Mouse (Mus musculus) macrophage (primary cell): ENCODE measurements around the gene Dennd1b. TPM values are rescaled to one million over a fixed set of nuclear protein-coding genes. Genes with fewer than 3 reads are reported as not detected.

Source experiments
- H3K27ac ChIP-seq: fragments of 350-480 bp; formaldehyde crosslinking; 2 replicates; pipeline ENCODE4 v1.9.0; 2021
- H3K36me3 ChIP-seq: fragments of 350-480 bp; formaldehyde crosslinking; 2 replicates; pipeline ENCODE4 v1.9.0; 2021; ENCODE audit errors: inconsistent target
- H3K4me3 ChIP-seq: fragments of 350-480 bp; formaldehyde crosslinking; 2 replicates; pipeline ENCODE4 v1.9.0; 2021; ENCODE audit errors: inconsistent target
- H3K79me2 ChIP-seq: fragments of 350-480 bp; formaldehyde crosslinking; 2 replicates; pipeline ENCODE4 v1.9.0; 2021; ENCODE audit errors: inconsistent target
- WGBS: methylation state at CpG from one replicate; pipeline ENCODE4 v1.1.7; 2026; ENCODE audit warnings: inconsistent platforms; ENCODE audit not compliant: missing documents; 5-methylcytosine and 5-hydroxymethylcytosine counted together
- polyA plus RNA-seq: library from polyadenylated mRNA; stranded (reverse); fragments of 250-400 nt; gene quantifications from 3 replicates; pipeline ENCODE4 v1.2.4, GENCODE M21; 2018; ENCODE audit warnings: inconsistent platforms

The Dennd1b gene
- polyA plus RNA-seq, 1 experiment from 2014 or later, result 13.8 TPM

- Histone ChIP-seq H3K27ac (no peak overlapping the region), H3K36me3 (peaks cover 50% of the 10 kb centered on the region), H3K4me3 (no peak overlapping the region), H3K79me2 (no peaks in the 10 kb centered on the region)
- 95% methylated on average over 6 of the region's 6 CpGs for WGBS
These were observed 133.1 kb downstream of the Dennd1b start for GRCm38 (mm10) chr1:139096369-139096768.

GRCm38 (mm10) chr1:139098088-139098487, 134.9 kb downstream of the Dennd1b start:
- 100% methylated on average over 4 of the region's 4 CpGs for WGBS
- no peaks in the 10 kb centered on the region for H3K79me2 ChIP-seq
- H3K27ac ChIP-seq, result no peak overlapping the region
- peaks cover 50% of the 10 kb centered on the region for H3K36me3 ChIP-seq
- no peak overlapping the region for H3K4me3 ChIP-seq

- no peaks in the 10 kb centered on the region for H3K79me2 ChIP-seq
- 95% methylated on average over 9 of the region's 9 CpGs for WGBS
- peaks cover 65% of the 10 kb centered on the region for H3K36me3 ChIP-seq
- H3K27ac ChIP-seq, result no peak overlapping the region
- H3K4me3 ChIP-seq, result no peak overlapping the region
These were observed 138.5 kb downstream of the Dennd1b start for GRCm38 (mm10) chr1:139101725-139102124.

- H3K27ac ChIP-seq, result no peak overlapping the region
- H3K4me3 ChIP-seq, result no peak overlapping the region
These were observed 145.0 kb downstream of the Dennd1b start for GRCm38 (mm10) chr1:139108251-139108650.

DNA sequence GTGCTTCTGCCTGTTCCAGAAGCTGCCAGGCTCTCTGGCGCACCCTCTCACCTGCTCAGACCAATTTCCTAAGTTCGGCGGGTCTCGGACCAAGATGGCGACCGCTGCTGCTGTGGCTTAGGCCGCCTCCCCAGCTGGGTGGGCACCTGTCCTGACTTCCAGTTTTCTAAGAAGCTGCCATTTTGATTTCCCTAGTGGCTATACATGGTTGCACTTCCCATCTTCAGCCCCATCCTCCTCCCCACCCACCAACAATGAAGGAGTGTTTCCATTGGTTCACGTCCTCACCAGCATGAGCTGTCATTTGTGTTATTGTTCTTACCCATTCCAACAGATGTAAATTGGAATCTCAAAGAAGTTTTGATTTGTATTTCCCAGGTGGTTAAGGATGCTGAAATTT, 159.4 kb downstream of the Dennd1b start:
- Histone ChIP-seq H3K27ac (no peak overlapping the region), H3K79me2 (no peaks in the 10 kb centered on the region), H3K36me3 (no peaks in the 10 kb centered on the region), H3K4me3 (no peak overlapping the region)
- WGBS, result 100% methylated on average over 6 of the region's 8 CpGs

More at GRCm38 (mm10) chr1:139108251-139108650, 145.0 kb downstream of the Dennd1b start:
- 100% methylated on average over 2 of the region's 2 CpGs for WGBS
- Histone ChIP-seq H3K36me3 (peaks cover 61% of the 10 kb centered on the region), H3K79me2 (no peaks in the 10 kb centered on the region)

DNA sequence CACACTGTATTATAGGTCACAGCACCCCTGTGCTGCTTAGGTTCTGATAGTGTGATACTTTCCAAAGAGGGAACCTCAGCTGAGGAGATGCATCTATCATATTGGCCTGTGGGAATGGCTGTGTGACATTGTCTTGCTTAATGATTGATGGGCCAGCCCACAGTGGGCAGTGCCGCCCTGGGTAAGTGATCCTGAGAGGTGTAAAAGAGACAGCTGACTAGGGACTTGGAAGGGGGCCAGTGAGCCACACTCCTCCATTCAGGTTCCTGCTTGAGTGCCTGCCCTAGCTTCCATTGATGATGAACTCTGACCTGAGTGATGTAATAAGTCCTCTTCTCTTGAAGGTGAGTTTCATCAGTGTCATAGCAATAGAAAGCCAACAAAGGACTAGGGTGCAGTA, 176.4 kb downstream of the Dennd1b start:
- H3K36me3 ChIP-seq, result peaks cover 42% of the 10 kb centered on the region
- H3K27ac ChIP-seq, result no peak overlapping the region
- H3K4me3 ChIP-seq, result no peak overlapping the region
- no peaks in the 10 kb centered on the region for H3K79me2 ChIP-seq
- 86% methylated on average over 1 of the region's 1 CpGs for WGBS

DNA sequence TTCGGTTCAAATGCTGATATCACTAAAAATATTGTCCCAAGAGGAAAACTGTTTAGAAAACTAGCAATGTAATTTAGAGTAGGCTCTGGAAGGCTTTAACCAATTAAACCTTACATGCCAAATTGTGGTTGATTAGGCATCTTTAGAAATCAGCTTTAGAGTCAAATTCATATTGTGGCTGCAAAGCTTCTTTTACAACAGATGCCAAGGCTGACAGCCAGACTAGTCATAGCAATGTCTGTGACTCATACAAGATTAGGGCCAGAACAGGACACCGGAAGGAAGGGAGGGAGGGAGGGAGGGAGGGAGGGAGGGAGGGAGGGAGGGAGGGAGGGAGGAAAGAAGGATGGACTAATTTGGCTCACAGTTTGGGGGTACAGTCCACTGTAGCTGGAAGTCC, 182.3 kb downstream of the Dennd1b start:
- Histone ChIP-seq H3K4me3 (no peak overlapping the region), H3K36me3 (peaks cover 55% of the 10 kb centered on the region), H3K27ac (no peak overlapping the region), H3K79me2 (no peaks in the 10 kb centered on the region)
- 80% methylated on average over 1 of the region's 2 CpGs for WGBS

DNA sequence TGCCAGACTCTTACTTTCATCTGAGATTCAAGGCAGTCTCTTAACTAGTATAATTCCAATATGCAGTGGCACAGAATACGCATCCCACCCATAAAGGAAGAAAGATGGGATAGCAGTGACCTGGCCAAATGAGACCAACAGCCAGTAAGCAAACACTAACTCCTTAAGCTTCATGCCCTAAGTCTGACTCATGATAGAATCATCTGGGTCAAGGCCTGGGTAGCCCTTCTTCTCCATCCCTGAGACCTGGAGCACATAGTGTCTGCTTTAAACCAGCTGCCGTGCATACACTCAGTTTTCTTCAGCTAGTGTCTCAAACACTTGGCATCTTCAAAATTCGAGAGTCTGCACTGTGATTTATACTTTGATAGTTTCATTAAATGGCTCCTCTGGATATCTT, 183.1 kb downstream of the Dennd1b start:
- peaks cover 55% of the 10 kb centered on the region for H3K36me3 ChIP-seq
- WGBS, result 96% methylated on average over 3 of the region's 3 CpGs
- H3K27ac ChIP-seq, result no peak overlapping the region
- H3K79me2 ChIP-seq, result no peaks in the 10 kb centered on the region
- no peak overlapping the region for H3K4me3 ChIP-seq

GRCm38 (mm10) chr1:139153006-139153405, 189.8 kb downstream of the Dennd1b start:
- H3K27ac ChIP-seq, result no peak overlapping the region
- no peaks in the 10 kb centered on the region for H3K79me2 ChIP-seq
- peaks cover 10% of the 10 kb centered on the region; the same call in 1 of the 2 replicates for H3K36me3 ChIP-seq
- H3K4me3 ChIP-seq, result no peak overlapping the region
- 92% methylated on average over 2 of the region's 2 CpGs for WGBS

- no peak overlapping the region for H3K27ac ChIP-seq
- H3K4me3 ChIP-seq, result no peak overlapping the region
- no peaks in the 10 kb centered on the region for H3K79me2 ChIP-seq
- 96% methylated on average over 4 of the region's 6 CpGs for WGBS
- peaks cover 10% of the 10 kb centered on the region; the same call in 1 of the 2 replicates for H3K36me3 ChIP-seq
These were observed 190.3 kb downstream of the Dennd1b start for GRCm38 (mm10) chr1:139153493-139153892.

DNA sequence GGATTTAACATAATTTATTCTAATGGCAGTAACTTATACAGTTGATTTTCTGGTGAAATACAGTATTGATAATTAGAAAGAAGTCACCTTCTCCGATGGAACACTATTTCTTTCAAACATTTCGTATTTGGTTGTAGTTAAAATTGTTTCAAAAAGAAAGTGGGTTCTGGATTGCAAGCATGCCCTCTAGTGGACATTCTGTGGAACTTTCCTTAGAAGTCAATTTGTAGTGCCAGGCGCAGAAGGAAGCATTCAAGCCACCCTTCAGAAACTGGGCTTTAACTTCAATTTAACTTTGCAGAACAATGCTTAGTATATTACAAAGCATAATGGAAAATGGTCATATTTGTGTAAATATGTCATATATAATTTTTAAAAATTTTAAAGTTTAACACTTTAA, 193.2 kb downstream of the Dennd1b start:
- WGBS, result 23% methylated on average over 3 of the region's 3 CpGs

DNA sequence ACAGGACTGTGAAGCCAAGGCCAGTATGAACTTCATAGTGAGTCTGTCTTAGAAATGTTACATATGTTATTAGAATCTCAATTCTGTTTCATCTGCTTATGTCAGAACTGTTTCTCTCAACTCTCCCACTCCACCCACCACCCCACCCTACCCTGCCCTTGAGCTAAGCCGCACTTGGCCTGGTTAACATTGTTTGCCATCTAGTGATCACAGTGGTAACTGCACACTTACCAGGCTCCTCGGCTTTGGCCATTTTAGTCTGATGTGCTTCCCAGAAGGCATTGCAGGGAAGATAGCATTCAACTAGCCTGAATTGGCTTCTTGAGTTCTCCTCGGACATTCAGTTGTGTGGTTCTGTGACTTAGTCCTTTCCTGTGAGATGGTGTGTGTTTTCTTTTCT, 198.4 kb downstream of the Dennd1b start:
- H3K36me3 ChIP-seq, result peaks cover 19% of the 10 kb centered on the region; the same call in 1 of the 2 replicates

More for the DNA sequence above, 193.2 kb downstream of the Dennd1b start:
- Histone ChIP-seq H3K4me3 (no peak overlapping the region), H3K79me2 (no peaks in the 10 kb centered on the region), H3K36me3 (peaks cover 2% of the 10 kb centered on the region; the same call in 1 of the 2 replicates), H3K27ac (no peak overlapping the region)

GRCm38 (mm10) chr1:139162814-139163213, 199.6 kb downstream of the Dennd1b start:
- peaks cover 29% of the 10 kb centered on the region; the same call in 1 of the 2 replicates for H3K36me3 ChIP-seq
- WGBS, result 65% methylated on average over 5 of the region's 5 CpGs

More for the DNA sequence above, 198.4 kb downstream of the Dennd1b start:
- H3K79me2 ChIP-seq, result no peaks in the 10 kb centered on the region
- no peak overlapping the region for H3K4me3 ChIP-seq
- no peak overlapping the region for H3K27ac ChIP-seq
- 71% methylated on average over 3 of the region's 3 CpGs for WGBS

DNA sequence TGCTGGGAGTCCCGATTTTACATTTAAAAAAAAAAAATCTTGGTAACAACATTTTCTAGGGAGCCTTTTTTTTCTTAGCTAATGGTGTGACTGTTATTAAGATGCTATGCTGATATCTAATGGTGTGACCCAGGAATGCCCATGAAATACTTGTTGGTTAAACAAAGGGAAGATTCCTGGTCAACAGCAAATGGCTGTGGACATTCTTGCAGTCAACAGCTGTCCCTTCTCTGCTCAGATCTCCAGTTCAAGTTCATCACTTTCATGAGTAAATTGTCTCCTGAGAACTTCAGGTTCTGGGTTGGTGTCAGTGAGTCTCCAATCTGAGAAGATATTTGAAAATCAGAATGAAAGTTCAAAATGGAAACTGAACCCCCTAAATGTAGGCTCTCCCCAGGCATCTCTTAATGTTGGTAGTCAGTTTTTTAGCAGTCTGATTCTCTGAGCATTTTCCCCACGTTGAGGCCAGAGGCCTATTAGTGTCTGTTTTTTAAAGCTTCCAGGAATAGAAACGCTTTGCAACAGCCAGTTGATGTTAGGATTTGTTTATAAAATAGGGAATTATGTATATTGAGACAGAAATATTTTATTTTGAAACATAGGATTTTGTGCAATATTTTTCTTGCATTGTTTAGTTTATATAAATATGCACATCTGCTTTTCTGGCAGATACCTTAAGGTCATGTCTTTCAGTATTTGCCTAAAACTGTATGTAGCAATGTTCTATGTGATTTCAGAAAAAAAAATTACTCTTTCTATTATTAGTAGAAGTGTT, 211.0 kb downstream of the Dennd1b start:
- Histone ChIP-seq H3K27ac (no peak overlapping the region), H3K79me2 (no peaks in the 10 kb centered on the region), H3K4me3 (no peak overlapping the region), H3K36me3 (peaks cover 46% of the 10 kb centered on the region)
- 86% methylated on average over 3 of the region's 3 CpGs for WGBS

More at GRCm38 (mm10) chr1:139162814-139163213, 199.6 kb downstream of the Dennd1b start:
- Histone ChIP-seq H3K79me2 (no peaks in the 10 kb centered on the region), H3K4me3 (no peak overlapping the region), H3K27ac (no peak overlapping the region)

DNA sequence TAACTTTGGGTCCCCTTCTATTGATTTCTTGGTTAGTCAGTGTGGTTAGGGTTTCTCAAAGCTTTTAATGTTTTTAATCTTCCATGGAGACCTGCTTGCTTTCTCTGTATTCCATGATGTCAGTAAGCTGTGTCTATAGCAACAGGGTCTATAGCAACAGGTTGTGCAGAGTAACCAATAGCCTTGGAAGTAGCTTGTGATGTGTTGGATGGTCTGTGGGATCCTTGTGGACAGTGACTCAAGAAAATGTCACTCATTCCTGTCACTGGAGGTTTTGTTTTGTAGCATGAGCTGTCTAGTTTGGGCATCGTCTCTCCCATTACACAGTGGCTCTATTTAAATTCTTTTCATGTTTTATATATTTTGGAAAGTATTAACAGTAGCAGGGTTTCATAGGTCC, 216.5 kb downstream of the Dennd1b start:
- Histone ChIP-seq H3K79me2 (no peaks in the 10 kb centered on the region), H3K27ac (no peak overlapping the region), H3K4me3 (no peak overlapping the region), H3K36me3 (peaks cover 5% of the 10 kb centered on the region; the same call in 1 of the 2 replicates)
- 100% methylated on average over 1 of the region's 1 CpGs for WGBS
